Mouse (Mus musculus) CD4-positive helper T cell, adult 2 months (primary cell): ENCODE results near the gene Ksr2.

Experiments
- DNase-seq: peaks from one replicate; pipeline ENCODE4 v3.0.0-alpha.2; 2012; ENCODE audit warnings: low read depth, missing footprints, low spot score

Ksr2 gene

DNA sequence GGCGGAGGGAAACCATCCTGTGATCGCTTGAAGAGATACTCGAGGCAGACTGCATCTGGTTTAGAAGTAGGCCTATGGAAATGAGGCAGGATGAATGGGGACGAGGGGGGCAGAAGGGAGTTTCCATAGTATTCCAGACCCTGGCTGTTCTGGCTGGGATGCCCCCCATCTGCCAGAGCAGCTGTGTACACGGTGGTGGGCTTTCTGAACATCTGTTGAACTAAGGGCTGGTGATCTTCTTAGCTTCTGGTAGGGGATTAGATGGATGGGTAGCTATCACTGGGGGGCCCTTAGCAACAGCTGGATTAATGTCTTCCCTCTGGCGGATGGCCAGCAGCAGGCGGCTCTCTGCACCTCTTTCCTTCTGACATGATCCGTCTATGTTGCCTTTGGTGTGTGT, 276.0 kb downstream of the Ksr2 start:
- DNase-seq: no peak

DNA sequence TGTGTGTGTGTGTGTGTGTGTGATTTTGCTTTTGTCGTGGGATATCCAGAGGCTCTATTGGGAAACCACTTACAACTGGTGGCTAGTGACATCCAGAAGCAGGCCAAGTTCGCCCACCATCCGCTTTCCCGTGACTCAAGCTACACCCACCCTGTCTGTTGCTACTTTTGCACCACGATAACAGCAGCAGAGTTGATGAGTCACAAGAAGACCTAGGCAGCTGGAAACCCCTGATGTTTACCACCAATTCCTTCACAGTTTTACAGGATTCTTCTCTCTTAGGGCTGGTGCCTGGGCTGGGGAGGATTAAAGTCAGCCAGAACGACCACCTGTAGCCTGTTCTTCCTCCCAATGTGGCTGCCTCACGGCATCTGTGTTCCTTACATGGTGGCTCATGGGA, 277.5 kb downstream of the Ksr2 start:
- no peak for DNase-seq

DNA sequence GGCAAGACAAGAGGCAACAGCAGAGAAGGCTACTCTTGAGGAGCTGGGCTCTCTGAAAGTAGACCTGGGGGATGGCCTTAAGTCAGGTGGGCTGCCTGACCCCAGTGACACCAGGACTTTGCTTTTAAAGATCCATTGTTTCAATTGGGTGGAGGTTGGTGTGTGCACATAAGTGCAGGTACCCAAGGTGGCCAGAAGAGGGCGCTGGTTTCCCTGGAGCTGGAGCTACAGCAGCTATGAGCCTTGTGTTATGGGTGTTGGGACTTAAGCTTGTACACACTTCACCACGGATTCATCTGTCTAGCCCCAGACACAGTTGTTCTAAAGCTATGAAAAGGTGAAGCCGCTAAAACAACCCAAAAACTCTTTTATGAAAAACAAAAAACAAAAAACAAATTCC, 279.8 kb downstream of the Ksr2 start:
- no peak for DNase-seq

- no peak for DNase-seq
These were observed 280.8 kb downstream of the Ksr2 start for GRCm38 (mm10) chr5:117694632-117695031.

DNA sequence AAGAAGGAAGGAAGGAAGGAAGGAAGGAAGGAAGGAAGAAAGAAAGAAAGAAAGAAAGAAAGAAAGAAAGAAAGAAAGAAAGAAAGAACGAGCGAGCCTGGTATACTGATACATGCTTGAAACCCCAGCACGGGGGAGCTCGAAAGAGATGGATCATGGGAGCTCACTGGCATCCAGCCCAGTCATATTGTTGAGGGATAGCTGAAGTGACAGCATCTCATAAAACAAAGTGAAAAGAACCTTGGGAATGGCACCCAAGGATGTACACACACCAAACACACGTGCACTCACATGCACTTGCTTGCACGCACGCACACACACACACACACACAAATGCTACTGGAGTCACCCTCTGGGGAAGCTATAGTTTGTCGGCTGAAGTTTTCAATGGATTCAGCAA, 282.6 kb downstream of the Ksr2 start:
- no peak for DNase-seq

DNA sequence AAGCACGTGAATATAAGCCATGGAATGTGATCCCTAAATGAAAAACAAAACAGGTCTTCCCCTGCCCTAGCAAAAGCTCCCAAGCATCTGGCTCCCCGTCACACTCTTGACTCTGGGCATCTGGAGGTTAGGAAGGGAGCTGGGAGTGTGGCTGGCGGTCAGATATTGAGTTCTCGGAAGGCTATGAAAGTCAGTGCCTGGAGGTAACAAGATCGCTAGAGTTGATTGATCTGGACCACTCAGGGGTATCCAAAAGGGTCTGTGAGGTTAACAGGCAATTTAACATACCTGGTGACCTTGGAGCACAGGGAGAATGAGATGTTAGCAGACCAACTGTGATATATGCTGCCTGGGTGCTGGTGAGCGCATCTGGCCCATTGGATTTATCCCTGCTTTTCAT, 283.8 kb downstream of the Ksr2 start:
- DNase-seq: no peak

- DNase-seq: no peak
These were observed 290.6 kb downstream of the Ksr2 start for GRCm38 (mm10) chr5:117704371-117704770.

- DNase-seq: no peak
These were observed 292.8 kb downstream of the Ksr2 start for GRCm38 (mm10) chr5:117706633-117707032.

DNA sequence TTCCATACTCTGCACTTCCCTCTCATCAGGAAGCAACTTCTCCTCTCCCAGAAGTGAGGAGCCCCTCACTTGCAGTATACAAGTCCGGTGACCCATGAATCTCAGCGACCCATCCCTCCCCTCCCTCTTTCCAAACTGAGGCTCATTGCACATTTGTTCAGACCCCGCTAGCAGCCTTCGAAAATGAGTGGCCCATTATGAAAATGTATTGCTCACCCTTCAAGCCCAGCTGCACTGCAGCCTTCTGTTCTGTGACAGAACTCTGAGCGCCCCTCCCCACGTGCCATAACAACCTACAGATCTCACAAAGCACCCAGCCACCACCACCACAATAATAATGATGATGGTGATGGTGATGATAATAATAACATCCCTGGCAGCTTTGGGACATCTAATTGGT, 295.5 kb downstream of the Ksr2 start:
- no peak for DNase-seq

DNA sequence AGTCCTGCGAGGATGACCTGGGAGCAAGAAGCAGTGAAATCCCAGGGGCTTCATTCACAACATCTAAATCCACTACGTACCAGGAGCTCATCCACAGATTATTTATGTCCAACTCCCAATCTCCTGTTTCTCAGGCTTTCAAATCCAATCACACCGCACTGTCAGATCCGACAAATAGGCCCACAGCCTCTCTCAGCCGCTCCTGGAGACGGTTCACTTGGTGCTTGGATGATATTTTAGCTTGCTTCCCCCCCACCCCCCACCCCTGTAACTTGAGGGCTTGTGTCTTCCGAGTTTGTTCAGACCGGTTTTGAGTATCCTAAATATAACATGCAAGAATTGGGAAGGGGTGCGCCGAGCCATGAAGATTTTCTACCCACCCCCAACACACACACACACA, 297.8 kb downstream of the Ksr2 start:
- no peak for DNase-seq

- no peak for DNase-seq
These were observed 298.4 kb downstream of the Ksr2 start for GRCm38 (mm10) chr5:117712207-117712606.

DNA sequence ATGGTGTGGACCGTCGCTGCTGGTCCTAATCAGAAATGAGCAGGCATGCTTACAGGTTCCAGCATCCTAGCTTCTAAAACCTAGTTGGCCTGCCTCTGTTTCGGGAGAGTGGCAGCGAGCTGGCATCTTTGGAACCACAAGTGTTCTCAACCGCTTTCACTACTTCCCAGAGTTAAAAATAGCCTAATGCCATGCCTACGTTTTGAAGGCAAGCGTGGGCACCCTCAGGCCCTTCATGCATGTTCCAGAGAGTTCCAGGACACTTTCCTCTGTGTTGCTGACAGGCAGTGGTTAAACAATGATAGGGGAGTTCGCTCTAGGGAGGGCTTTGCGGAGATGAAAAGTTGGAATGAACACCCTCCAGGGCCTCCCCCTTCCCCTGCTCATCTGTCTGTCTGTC, 303.3 kb downstream of the Ksr2 start:
- no peak for DNase-seq

- DNase-seq: no peak
These were observed 309.5 kb downstream of the Ksr2 start for GRCm38 (mm10) chr5:117723316-117723715.

DNA sequence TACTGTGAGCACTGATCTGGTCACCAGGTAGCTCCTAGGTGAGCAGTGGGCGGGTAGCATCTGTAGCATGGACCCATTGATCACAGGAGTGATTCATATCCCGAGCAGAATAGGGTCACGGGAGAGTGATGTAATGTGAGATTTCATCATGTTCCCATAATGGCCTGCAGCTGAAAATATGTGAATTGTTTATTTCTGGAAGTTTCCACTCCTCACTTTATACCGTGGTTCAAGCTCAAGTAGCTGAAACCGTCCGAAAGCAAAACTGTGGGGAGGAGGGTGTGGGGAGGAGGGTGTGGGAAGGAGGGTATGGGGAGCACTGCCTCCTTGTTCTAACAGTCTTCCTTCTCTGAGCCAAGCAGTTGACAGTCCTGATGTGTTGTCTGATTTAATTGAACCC, 312.7 kb downstream of the Ksr2 start:
- no peak for DNase-seq

DNA sequence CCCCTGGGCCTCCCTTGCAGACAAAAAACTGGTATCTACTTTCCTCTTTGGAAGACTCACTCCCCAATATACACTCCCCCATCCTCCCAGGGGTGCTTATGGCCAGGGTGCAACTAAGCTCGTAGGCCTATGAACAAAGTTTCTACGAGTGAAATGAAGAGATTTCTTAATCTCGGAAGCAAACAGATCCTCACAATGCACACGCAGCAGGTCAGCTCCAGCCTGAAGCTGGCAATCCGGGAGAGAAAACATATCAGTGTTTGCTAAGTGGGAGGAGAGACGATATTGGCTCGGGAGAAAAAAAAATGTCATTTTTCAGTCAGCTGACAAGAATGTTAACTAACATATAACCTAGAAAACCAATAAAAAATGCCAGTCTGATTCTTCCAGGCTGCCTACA, 313.3 kb downstream of the Ksr2 start:
- no peak for DNase-seq

- no peak for DNase-seq
These were observed 317.5 kb downstream of the Ksr2 start for GRCm38 (mm10) chr5:117731311-117731710.

DNA sequence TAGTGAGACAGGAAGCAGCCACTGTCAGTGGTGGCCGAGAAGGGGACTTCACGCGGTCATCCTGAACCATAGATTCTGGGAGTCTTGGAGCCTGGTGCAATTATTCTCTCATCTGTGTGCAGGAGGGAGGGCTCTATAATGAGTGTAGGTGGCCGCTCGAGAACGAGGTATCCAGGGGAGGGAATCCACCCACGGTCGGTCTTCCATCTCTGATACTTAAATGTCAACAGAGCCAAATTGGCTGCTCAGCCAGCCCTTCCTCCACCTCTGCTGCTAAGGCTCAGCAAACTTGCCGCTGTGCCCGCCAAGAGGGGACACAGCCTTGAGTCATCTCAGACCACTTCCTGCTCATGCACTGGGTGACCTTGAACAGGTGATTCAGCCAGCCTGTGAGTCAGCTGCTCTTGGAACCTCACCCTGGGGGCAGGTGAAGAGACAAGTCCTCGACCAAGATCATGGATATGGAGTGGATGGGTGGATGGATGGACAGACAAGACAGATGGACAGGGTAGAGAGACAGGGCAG, 330.9 kb downstream of the Ksr2 start:
- no peak for DNase-seq

DNA sequence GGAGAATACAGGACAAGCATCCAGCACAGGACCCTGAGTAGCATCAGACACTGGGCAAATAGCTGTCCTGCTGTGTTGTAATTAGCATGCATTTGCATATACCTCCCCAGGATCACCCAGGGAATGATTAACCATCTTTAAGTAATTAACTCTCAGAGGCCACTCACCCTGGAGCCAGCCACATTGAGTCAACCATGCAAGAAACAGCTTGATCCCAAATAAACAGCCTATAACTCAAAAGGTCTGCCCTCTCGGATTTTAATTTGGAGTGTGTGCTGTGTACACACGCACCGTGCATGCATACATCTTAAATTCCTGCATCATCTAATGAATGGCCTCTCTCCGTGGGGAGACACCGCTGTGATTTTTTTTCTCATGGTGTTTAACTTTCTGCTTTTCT, 335.6 kb downstream of the Ksr2 start:
- DNase-seq: no peak

GRCm38 (mm10) chr5:117757696-117758482, 344.1 kb downstream of the Ksr2 start:
- DNase-seq: no peak

GRCm38 (mm10) chr5:117761181-117761832, 347.5 kb downstream of the Ksr2 start:
- no peak for DNase-seq

- no peak for DNase-seq
These were observed 350.7 kb downstream of the Ksr2 start for GRCm38 (mm10) chr5:117764496-117764895.

DNA sequence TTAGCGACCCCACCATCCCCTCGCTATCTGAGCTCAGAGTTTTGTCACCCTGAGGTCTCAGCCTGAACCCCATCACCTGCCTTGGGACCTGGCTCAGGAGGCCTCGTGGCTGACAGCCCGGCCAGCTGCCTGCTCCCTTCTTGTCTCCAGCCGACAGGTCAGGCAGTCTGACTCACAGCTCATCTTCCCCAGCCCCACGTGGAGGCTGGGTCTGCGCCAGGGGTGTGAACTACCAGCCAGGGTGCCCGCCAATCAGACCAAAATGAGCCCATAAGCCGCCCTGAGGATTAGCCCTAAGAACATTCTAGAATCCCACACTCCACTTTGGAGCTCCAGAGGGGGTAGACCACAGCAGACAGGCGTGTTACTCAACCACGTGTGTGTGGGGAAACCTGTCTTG, 365.4 kb downstream of the Ksr2 start:
- no peak for DNase-seq

DNA sequence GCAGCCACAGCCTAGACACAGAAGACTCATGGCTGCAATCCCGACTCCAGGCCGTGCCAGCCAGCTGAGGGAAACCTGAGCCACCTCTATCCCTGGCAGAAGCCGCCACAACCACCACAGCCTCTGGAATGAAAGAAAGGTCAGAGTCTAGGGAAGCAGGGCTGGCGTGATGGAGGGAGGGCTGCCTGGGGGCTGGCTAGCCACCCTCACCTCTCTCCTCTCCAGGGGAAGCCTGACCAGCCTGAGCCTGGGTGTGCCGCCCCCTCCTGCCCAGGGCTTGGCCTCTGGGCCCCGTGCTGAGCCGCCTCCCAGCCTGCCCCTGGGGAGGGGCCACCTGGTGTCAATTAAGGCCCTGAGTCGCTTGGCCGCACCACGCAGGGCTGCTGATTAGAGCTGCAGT, 366.9 kb downstream of the Ksr2 start, which contains the start of gene Nos1:
Nos1 (plus strand) TSS at position 352 of the 400 bp plus-strand sequence.
- no peak for DNase-seq
